Mouse (Mus musculus): ENCODE data around the gene Map2k2. TPM values are rescaled to one million over a fixed set of nuclear protein-coding genes. Genes with fewer than 3 reads are reported as not detected.

Map2k2 gene
- polyA plus RNA-seq, 1 experiment = 407 TPM

DNA sequence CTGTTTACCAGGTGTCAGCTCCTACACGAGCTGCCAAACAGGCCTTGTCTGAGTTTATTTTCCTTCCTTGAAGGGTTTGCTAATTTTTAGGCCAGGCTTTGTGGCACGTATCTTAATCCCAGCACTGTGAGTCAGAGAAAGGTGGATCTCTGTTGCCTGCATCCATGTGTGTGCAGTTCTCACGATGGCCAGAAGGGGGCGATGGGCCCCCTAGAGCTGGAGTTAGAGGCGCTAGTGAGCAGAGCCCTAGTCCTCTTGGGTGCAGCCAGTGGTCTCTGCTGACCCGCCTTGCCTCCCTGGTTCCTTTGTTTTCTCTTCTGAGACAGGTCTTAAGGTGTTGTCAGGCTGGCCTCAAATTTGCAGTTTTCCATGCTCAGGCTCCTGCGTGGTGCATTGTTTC, 32.3 kb upstream of the Map2k2 start:
- H3K4me1 ChIP-seq = peaks cover 64% of the 10 kb centered on the region
- H3K27me3 ChIP-seq (replicated peaks) = no peaks in the 10 kb centered on the region
- peaks cover 69% of the 10 kb centered on the region for H3K36me3 ChIP-seq (replicated peaks; ENCODE audit: low read length)
- no peaks in the 10 kb centered on the region for H3K9me3 ChIP-seq
- TF ChIP-seq FLI1 (IDR thresholded peaks at IDR 0.05; ENCODE audit: low read length) = no peak
- TF ChIP-seq GATA1 (IDR thresholded peaks at IDR 0.05; ENCODE audit: borderline replicate concordance, low read length) = no peak
- no peak overlapping the region for H3K4me3 ChIP-seq (replicated peaks)

DNA sequence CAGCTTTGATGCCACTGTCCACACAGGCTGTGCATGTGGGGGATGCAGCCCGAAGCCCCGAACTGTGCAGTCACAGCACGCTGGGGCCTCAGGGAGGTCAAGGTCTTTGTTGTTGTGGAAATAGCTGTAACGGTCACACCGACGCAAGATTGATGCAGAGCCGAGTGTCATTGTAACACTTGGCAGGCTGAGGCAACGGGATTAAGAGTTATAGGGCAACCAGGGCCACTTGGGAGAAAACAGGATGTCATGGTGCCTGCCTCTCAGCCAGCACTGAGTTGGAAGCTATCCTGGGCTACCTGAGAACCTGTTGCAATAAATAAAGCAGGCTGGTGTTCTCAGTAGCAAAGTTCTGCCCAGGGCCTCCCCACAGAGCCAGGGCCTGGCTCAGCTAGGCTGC, 30.0 kb upstream of the Map2k2 start:
- Histone ChIP-seq H3K27me3 (replicated peaks) (no peaks in the 10 kb centered on the region), H3K4me3 (replicated peaks) (no peak overlapping the region), H3K4me1 (peaks cover 42% of the 10 kb centered on the region), H3K36me3 (replicated peaks; ENCODE audit: low read length) (peaks cover 92% of the 10 kb centered on the region), H3K9me3 (no peaks in the 10 kb centered on the region)
- TF ChIP-seq GATA1 (IDR thresholded peaks at IDR 0.05; ENCODE audit: borderline replicate concordance, low read length) = no peak
- TF ChIP-seq FLI1 (IDR thresholded peaks at IDR 0.05; ENCODE audit: low read length) = no peak

DNA sequence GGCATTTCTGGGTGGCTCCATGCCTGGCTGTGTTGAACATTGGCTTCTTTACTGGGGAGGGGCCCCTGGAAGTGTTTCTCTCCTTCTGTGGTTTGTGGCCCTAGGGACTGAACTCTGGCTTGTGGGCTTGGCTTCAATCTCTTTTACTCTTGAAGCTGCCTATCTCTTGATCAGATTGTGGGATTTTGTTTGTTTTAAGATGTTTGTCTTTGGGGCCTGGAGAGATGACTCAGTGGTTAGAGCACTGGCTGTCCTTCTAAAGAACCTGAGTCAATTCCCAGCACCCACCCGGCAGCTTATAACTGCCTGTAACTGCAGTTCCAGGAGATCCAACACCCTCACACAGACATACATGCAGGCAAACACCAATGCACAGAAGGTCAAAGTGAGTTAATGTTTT, 29.4 kb upstream of the Map2k2 start:
- H3K4me3 ChIP-seq (replicated peaks) = no peak overlapping the region
- no peaks in the 10 kb centered on the region for H3K9me3 ChIP-seq
- peaks cover 98% of the 10 kb centered on the region for H3K36me3 ChIP-seq (replicated peaks; ENCODE audit: low read length)
- TF ChIP-seq GATA1 (IDR thresholded peaks at IDR 0.05; ENCODE audit: borderline replicate concordance, low read length) (no peak), FLI1 (IDR thresholded peaks at IDR 0.05; ENCODE audit: low read length) (no peak)
- no peaks in the 10 kb centered on the region for H3K27me3 ChIP-seq (replicated peaks)
- peaks cover 36% of the 10 kb centered on the region for H3K4me1 ChIP-seq

DNA sequence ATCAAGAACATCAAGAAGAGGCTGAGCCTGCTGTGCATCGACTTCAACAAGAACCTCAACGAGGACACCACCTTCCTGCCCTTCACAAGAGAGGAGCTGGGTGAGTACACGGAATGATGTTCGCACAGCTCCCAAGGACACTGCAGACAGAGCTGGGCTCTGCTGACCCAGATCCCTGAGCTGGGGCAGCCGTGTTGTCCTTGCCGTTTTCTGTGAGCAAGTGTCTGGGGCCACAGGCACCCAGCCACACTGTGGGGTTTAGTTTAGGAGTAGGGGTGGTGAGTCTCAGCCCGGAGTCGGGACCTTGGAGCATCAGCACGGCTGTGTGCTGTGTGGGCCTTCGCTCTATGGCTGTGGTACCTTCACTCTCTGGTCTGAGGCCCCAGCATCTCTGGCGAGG, 27.8 kb upstream of the Map2k2 start:
- Histone ChIP-seq H3K27me3 (replicated peaks) (no peaks in the 10 kb centered on the region), H3K4me1 (peaks cover 31% of the 10 kb centered on the region), H3K4me3 (replicated peaks) (no peak overlapping the region), H3K36me3 (replicated peaks; ENCODE audit: low read length) (peaks cover 99% of the 10 kb centered on the region), H3K9me3 (no peaks in the 10 kb centered on the region)
- no peak for TF ChIP-seq GATA1 (IDR thresholded peaks at IDR 0.05; ENCODE audit: borderline replicate concordance, low read length)
- TF ChIP-seq FLI1 (IDR thresholded peaks at IDR 0.05; ENCODE audit: low read length) = no peak

DNA sequence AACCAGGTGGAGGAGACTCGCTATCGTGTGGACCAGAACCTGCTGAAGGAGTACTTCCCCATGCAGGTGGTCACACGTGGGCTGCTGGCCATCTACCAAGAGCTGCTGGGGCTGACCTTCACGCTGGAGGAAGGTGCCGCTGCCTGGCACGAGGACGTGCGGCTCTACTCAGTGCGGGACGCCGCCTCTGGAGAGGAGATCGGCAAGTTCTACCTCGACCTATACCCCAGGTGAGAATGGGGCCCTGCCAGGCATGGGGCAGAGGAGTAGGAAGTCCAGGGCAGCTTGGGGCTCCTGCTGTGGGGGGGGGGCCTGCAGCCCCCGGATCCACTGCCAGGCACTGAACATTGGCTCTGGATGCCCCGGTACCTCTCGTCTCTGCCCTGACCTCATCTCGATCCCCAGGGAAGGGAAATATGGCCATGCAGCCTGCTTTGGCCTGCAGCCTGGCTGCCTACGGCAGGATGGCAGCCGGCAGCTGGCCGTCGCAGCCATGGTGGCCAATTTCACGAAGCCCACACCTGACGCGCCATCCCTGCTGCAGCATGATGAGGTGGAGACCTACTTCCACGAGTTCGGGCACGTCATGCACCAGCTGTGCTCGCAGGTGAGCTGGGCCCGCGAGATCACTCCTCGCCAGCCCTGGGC, 25.6 kb upstream of the Map2k2 start:
- TF ChIP-seq FLI1 (IDR thresholded peaks at IDR 0.05; ENCODE audit: low read length) = no peak
- no peak for TF ChIP-seq GATA1 (IDR thresholded peaks at IDR 0.05; ENCODE audit: borderline replicate concordance, low read length)
- H3K36me3 ChIP-seq (replicated peaks; ENCODE audit: low read length) = peaks cover 83% of the 10 kb centered on the region
- peaks cover 16% of the 10 kb centered on the region for H3K4me1 ChIP-seq
- H3K27me3 ChIP-seq (replicated peaks) = no peaks in the 10 kb centered on the region
- no peaks in the 10 kb centered on the region for H3K9me3 ChIP-seq
- no peak overlapping the region for H3K4me3 ChIP-seq (replicated peaks)

DNA sequence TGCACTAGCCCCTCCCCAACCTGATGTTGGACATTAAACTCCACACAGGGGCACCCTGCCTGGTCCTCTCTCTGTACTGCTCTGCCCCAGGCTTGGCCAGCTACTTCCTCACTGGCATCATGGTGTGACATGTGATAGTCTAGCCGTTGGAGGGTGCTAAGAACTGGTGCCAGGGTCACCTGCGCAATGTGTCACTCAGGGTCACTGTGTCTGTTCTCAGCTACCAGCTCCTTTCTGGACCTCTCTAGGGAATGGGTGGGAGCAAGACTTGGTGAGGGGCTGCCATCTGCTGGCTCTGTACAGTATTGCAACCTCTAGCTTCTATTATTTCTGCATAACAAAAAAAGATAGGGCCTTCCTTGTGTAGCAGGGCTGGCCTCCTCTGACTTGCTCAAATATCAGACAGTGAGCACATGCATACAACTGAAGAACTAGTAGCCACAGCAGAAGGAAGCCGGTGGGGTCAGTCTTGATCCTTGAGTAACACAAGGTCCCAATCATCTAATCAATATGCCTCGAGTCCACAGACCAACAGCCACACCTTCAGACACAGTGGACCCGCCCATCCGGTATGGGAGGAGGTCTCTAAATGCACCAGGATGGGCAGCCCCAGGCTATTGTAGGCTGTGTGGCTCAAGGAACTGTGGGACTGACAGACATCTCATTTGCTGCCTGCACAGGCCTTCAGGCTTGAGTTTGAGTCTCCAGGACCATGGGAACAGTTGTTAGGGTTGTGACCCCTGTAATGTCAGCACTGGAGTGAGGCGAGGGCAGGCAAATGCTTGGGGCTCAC, 23.4 kb upstream of the Map2k2 start:
- no peak for TF ChIP-seq GATA1 (IDR thresholded peaks at IDR 0.05; ENCODE audit: borderline replicate concordance, low read length)
- TF ChIP-seq FLI1 (IDR thresholded peaks at IDR 0.05; ENCODE audit: low read length) = no peak
- Histone ChIP-seq H3K27me3 (replicated peaks) (peaks cover 4% of the 10 kb centered on the region), H3K4me3 (replicated peaks) (no peak overlapping the region), H3K9me3 (peaks cover 4% of the 10 kb centered on the region), H3K36me3 (replicated peaks; ENCODE audit: low read length) (peaks cover 60% of the 10 kb centered on the region), H3K4me1 (peaks cover 7% of the 10 kb centered on the region; the same call in 1 of the 2 replicates)

DNA sequence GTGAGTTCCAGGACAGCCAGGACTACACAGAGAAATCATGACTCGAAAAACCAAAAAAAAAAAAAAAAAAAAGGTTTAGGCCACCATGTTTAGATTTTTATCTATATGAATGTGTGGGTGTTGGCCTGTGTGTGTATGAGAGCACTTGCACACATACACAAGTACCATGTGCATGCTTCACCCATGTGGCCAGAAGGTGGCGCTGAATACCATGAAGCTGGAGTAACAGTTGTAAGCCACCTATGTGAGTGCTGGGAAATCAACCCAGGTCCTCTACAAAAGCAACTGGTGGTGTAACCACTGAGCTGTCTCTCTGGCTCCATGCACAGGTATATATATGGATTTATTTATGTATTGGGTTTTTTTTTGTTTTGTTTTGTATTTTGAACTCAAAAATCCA, 18.7 kb upstream of the Map2k2 start:
- no peak overlapping the region for H3K4me3 ChIP-seq (replicated peaks)
- H3K9me3 ChIP-seq = peaks cover 13% of the 10 kb centered on the region
- H3K36me3 ChIP-seq (replicated peaks; ENCODE audit: low read length) = peaks cover 14% of the 10 kb centered on the region
- peaks cover 28% of the 10 kb centered on the region for H3K27me3 ChIP-seq (replicated peaks)
- no peak for TF ChIP-seq GATA1 (IDR thresholded peaks at IDR 0.05; ENCODE audit: borderline replicate concordance, low read length)
- no peak for TF ChIP-seq FLI1 (IDR thresholded peaks at IDR 0.05; ENCODE audit: low read length)
- peaks cover 5% of the 10 kb centered on the region; the same call in 1 of the 2 replicates for H3K4me1 ChIP-seq

DNA sequence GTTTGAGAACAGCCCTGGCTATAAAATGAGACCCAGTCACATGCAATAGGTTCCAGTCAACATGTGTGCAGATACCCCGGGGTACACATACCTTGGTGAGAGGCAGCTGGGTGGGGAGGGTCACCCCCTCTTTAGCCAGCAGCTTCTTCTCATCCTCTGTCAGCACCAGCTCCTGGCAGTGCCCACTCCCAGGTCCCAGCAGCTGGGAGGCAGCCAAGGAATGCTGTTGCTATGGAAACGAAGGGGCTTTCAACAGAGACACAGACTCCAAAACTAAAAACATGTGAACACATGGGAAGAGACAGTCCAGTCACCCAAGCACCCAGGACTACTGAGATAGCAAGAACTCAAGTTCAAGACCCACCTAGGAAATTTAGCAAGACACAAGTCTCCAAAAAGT, 16.5 kb upstream of the Map2k2 start:
- Histone ChIP-seq H3K4me1 (peaks cover 11% of the 10 kb centered on the region), H3K9me3 (peaks cover 13% of the 10 kb centered on the region), H3K27me3 (replicated peaks) (peaks cover 47% of the 10 kb centered on the region), H3K4me3 (replicated peaks) (no peak overlapping the region), H3K36me3 (replicated peaks; ENCODE audit: low read length) (no peaks in the 10 kb centered on the region)
- TF ChIP-seq GATA1 (IDR thresholded peaks at IDR 0.05; ENCODE audit: borderline replicate concordance, low read length) (no peak), FLI1 (IDR thresholded peaks at IDR 0.05; ENCODE audit: low read length) (no peak)

DNA sequence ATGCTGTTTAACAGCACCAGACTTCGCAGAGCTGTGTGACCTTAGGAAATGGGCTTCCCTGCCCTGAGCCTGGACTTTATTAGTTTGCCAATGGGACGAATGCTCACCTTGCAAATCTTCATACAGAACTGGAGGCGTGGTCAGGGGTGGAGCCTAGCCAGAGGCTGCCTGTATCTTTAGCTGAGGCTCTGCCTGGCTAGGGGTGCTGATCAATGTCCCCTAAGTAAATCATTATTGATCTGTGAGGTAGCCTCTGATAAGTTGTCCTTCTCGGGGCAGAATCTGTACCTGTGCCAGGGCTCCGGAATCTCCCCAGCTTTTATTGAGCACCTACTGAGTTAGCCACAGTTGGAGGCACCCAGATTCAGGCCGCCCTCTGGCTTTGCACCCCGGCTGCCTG, 15.1 kb upstream of the Map2k2 start:
- peaks cover 51% of the 10 kb centered on the region for H3K27me3 ChIP-seq (replicated peaks)
- peaks cover 13% of the 10 kb centered on the region for H3K9me3 ChIP-seq
- H3K4me3 ChIP-seq (replicated peaks) = no peak overlapping the region
- TF ChIP-seq GATA1 (IDR thresholded peaks at IDR 0.05; ENCODE audit: borderline replicate concordance, low read length) (no peak), FLI1 (IDR thresholded peaks at IDR 0.05; ENCODE audit: low read length) (no peak)
- H3K36me3 ChIP-seq (replicated peaks; ENCODE audit: low read length) = no peaks in the 10 kb centered on the region
- H3K4me1 ChIP-seq = peaks cover 15% of the 10 kb centered on the region
